Comparison of ENCODE assay signal across 9 mouse cellular contexts in genomic region chr8:88512094-88512794, GRCm38 (mm10). TPM values are rescaled to one million over a fixed set of nuclear protein-coding genes. Genes with fewer than 3 reads are reported as not detected.
DNase-seq lines count a peak whose midpoint lies in the region; ATAC-seq lines count a peak whose summit lies in the region.
"Had no signal": no experiment of that assay in that cellular context is flagged by ENCODE, and none has a peak within 500 bp of the region (broad histone marks: within the 10 kb centered on the region; RNA-seq: fewer than 3 reads in every experiment).

No protein-coding gene starts in this region.

- peak; percentile 42; the same call in 1 of the 2 replicates for ATAC-seq in limb, embryonic 12.5 days (ENCODE audit: insufficient number of reproducible peaks, insufficient read depth, low FRiP score, low TSS enrichment, low read depth)
- ATAC-seq in megakaryocyte, adult 5-6 weeks (ENCODE audit: poor library complexity, severe bottlenecking): no peak

- H3K4me1 ChIP-seq in forebrain, embryonic 10.5 days: peaks cover 27% of the 10 kb centered on the region
- H3K4me1 ChIP-seq in limb, embryonic 12.5 days (replicated peaks): peaks cover 10% of the 10 kb centered on the region

- H3K27ac ChIP-seq in forebrain, embryonic 10.5 days: peak overlapping the region; percentile 76
- no peak overlapping the region for H3K27ac ChIP-seq in limb, embryonic 12.5 days

- no peak overlapping the region for H3K9ac ChIP-seq in limb, embryonic 12.5 days (replicated peaks)

- H3K9me3 ChIP-seq in forebrain, embryonic 10.5 days: no peaks in the 10 kb centered on the region; the same call in 1 of the 2 replicates
- H3K9me3 ChIP-seq in limb, embryonic 12.5 days: peaks cover 5% of the 10 kb centered on the region; the same call in 1 of the 2 replicates

- DNase-seq in left cerebral cortex, postnatal 14 days (ENCODE audit: low spot score in 2 of 2): peak; percentile 54 to 55
- no peak for DNase-seq in left cerebral cortex, adult 9 months (ENCODE audit: low spot score in 2 of 2)
- peak; percentile 58 for DNase-seq in forebrain, embryonic 10.5 days (ENCODE audit: extremely low spot score, low spot score)
- peak; percentile 21 for DNase-seq in right cerebral cortex, postnatal 14 days
- DNase-seq in urinary bladder, postnatal 10 days (ENCODE audit: low spot score): no peak
- no peak for DNase-seq in lung, postnatal 4 days
- DNase-seq: spleen, adult 18-20 months had no signal

- H3K4me3 ChIP-seq in forebrain, embryonic 10.5 days: peak overlapping the region; percentile 35
- H3K4me3 ChIP-seq in limb, embryonic 12.5 days (replicated peaks): no peak overlapping the region; the same call in 1 of the 2 replicates

- H3K27me3 ChIP-seq in forebrain, embryonic 10.5 days (ENCODE audit: poor library complexity, severe bottlenecking): peaks cover 71% of the 10 kb centered on the region
- H3K27me3 ChIP-seq in limb, embryonic 12.5 days: peaks cover 39% of the 10 kb centered on the region

- peak overlapping the region; percentile 30; the same call in 1 of the 2 replicates for H3K4me2 ChIP-seq in limb, embryonic 12.5 days

- intact Hi-C loops in left cerebral cortex, postnatal 14 days (cut with DNase I): no loop called here

- H3K36me3 ChIP-seq in forebrain, embryonic 10.5 days (replicated peaks): no peaks in the 10 kb centered on the region
- no peaks in the 10 kb centered on the region for H3K36me3 ChIP-seq in limb, embryonic 12.5 days

- WGBS in forebrain, embryonic 10.5 days: 4% methylated on average over 15 of the region's 15 CpGs
- 8% methylated on average over 15 of the region's 15 CpGs for WGBS in limb, embryonic 12.5 days

RNA-seq across cellular contexts. Expression of gene Nkd1, which starts 8.9 kb away (rescaled TPM):
- total RNA-seq in left cerebral cortex, postnatal 14 days (2021): 10 to 100 TPM; 19.7 to 25.5 TPM
- 47.2 and 48.5 TPM in 2 replicates for polyA plus RNA-seq in forebrain, embryonic 10.5 days (2016; fragmentation: Nextera tagmentation; extraction: Ambion mirVana)
- polyA plus RNA-seq in limb, embryonic 12.5 days (2016; fragmentation: Nextera tagmentation; extraction: Ambion mirVana): 64.0 and 72.1 TPM in 2 replicates
- not detected in 2 replicates for total RNA-seq in megakaryocyte, adult 5-6 weeks (2015)
- 0.07 TPM in 1 of 2 replicates, not detected in the other for total RNA-seq in megakaryocyte, adult 5-6 weeks (2017)

Comparison
In these comparisons a context has a peak if more than half of its experiments do, and no peak if none do; other contexts are left out.
1. DNase-seq: peak in left cerebral cortex, postnatal 14 days (2 of 2), forebrain, embryonic 10.5 days (single experiment) and right cerebral cortex, postnatal 14 days (single experiment); none in left cerebral cortex, adult 9 months (0 of 2), urinary bladder, postnatal 10 days (single experiment) and lung, postnatal 4 days (0 of 2).
2. RNA of gene Nkd1, which starts 8.9 kb away (total RNA-seq): 19.7 to 25.5 TPM in left cerebral cortex, postnatal 14 days; 0.07 TPM in megakaryocyte, adult 5-6 weeks; every median in the first group is over 10 times any median in the second.